8 mouse cellular contexts compared by ENCODE assay signal in the genomic region with DNA sequence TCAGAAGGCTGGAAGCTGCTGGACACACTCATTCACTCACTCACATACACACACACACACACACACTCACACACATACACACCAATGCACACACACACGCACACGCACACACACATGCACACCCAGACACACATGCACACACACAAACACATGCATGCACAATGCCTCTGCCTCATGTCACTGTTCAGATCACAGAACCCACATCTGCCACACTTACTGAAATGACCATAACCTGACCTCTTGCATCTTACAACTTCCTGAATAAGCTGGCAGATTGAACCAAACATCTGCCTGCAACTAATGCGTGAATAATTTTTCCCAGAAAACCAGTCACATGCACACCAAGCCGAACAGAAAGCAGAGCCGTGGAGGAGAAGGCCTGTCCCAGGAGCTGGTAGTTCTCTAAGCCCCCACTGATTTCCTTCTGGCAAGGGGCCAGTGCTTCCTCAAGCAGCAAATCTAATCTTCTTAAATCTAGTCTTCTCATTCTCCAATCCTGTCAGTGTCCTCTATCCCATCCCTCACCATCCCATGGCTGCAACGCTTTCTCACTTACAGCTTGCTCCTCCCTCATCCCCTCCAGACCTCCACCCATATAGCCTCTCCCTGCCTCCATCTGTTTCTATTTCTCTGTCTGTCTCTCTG. TPM values are rescaled to one million over a fixed set of nuclear protein-coding genes. Genes with fewer than 3 reads are reported as not detected.
DNase-seq lines count a peak whose midpoint lies in the region; TF ChIP-seq lines count a peak whose summit lies in the region.
"Had no signal": no experiment of that assay in that cellular context is flagged by ENCODE, and none has a peak within 500 bp of the region (broad histone marks: within the 10 kb centered on the region; RNA-seq: fewer than 3 reads in every experiment).

No protein-coding gene starts in this region.

- TF ChIP-seq POLR2A in embryonic fibroblast, embryonic 13.5 days (IDR thresholded peaks at IDR 0.05; ENCODE audit: low read depth, low read length), result no peak

- H3K4me3 ChIP-seq in embryonic fibroblast, embryonic 13.5 days (ENCODE audit: insufficient read depth, low read length), result no peak overlapping the region
- H3K4me3 ChIP-seq: neural tube, embryonic 12.5 days had no signal

- DNase-seq in left cerebral cortex, postnatal 4 days, result peak; percentile 86
- no peak for DNase-seq in left cerebral cortex, postnatal 36 days (ENCODE audit: low spot score in 2 of 2)
- peak; percentile 41 for DNase-seq in kidney, postnatal 14 days
- peak; percentile 66 for DNase-seq in retina, embryonic 14.5 days (ENCODE audit: low spot score)
- DNase-seq in layer of hippocampus, postnatal 25 days (ENCODE audit: extremely low spot score in 1 of 2, low spot score in 1 of 2), result no peak
- DNase-seq in frontal cortex, adult 2 months (ENCODE audit: extremely low spot score in 1 of 2, low spot score in 1 of 2), result no peak

- peaks cover 9% of the 10 kb centered on the region; the same call in 1 of the 2 replicates for H3K4me1 ChIP-seq in embryonic fibroblast, embryonic 13.5 days (ENCODE audit: control insufficient read depth, insufficient read depth, low read length)

- peak overlapping the region; percentile 26 for H3K27ac ChIP-seq in embryonic fibroblast, embryonic 13.5 days (ENCODE audit: insufficient read depth, low read length)
- H3K27ac ChIP-seq: neural tube, embryonic 12.5 days had no signal

- no peak for TF ChIP-seq CTCF in embryonic fibroblast, embryonic 13.5 days (IDR thresholded peaks at IDR 0.05; ENCODE audit: borderline replicate concordance, insufficient read depth, low read length)

- intact Hi-C loops in left cerebral cortex, postnatal 4 days (cut with DNase I), result no loop called here
- intact Hi-C loops in left cerebral cortex, postnatal 36 days (cut with DNase I), result no loop called here

RNA-seq across cellular contexts. Expression of gene Mbnl2, which starts 51.1 kb away (rescaled TPM):
- total RNA-seq in left cerebral cortex, postnatal 4 days (2021), result 10 to 100 TPM; 39.9 to 41.2 TPM
- total RNA-seq in left cerebral cortex, postnatal 36 days (2021), result 100 to 1,000 TPM; 223 to 270 TPM
- polyA plus RNA-seq in embryonic fibroblast, embryonic 13.5 days (2011; ENCODE audit: insufficient read length, low read depth, missing spikeins), result 207 and 222 TPM in 2 replicates
- 100 to 1,000 TPM; 230 to 238 TPM for total RNA-seq in layer of hippocampus, postnatal 25 days (2021)
- 108 and 118 TPM in 2 replicates for polyA plus RNA-seq in frontal cortex, adult 2 months (2012; rRNA removed)

Comparison
In these comparisons a context has a peak if more than half of its experiments do, and no peak if none do; other contexts are left out.
1. DNase-seq: peak in left cerebral cortex, postnatal 4 days (single experiment), kidney, postnatal 14 days (single experiment) and retina, embryonic 14.5 days (single experiment); none in left cerebral cortex, postnatal 36 days (0 of 2), layer of hippocampus, postnatal 25 days (0 of 2) and frontal cortex, adult 2 months (0 of 2).
2. RNA of gene Mbnl2, which starts 51.1 kb away (total RNA-seq): 223 to 270 TPM in left cerebral cortex, postnatal 36 days and 230 to 238 TPM in layer of hippocampus, postnatal 25 days; 39.9 to 41.2 TPM in left cerebral cortex, postnatal 4 days; every median in the first group is over 4 times any median in the second.